Mouse (Mus musculus): ENCODE results near the gene Fsd1. TPM values are rescaled to one million over a fixed set of nuclear protein-coding genes. Genes with fewer than 3 reads are reported as not detected.

Fsd1 gene
- polyA plus RNA-seq, 1 experiment: 130 TPM

DNA sequence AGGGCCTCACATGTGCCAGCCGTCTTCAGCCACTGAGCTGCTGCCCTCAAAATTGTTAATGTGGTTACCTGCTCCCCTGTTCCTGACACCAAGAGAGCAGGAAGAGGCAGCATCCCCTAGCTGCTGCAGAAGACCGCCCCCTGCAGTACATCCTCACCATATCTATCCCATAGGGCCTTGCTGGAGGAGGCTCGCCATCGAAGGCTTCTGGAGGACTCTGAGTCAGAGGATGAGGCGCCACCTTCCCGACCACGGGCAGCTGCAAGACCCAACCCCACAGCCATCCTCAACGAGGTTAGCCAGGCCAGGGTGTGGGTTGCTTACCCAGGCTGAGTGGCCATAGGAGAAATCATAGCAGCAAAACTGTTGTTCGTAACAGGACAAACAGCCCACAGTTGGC lies 21.3 kb upstream of the Fsd1 start:
- no peak for DNase-seq (ENCODE audit: low read depth)
- TF ChIP-seq POLR2A (IDR thresholded peaks at IDR 0.05; ENCODE audit: borderline replicate concordance, extremely low read depth, insufficient read depth, insufficient read length, poor library complexity, severe bottlenecking) (no peak), CTCF (IDR thresholded peaks at IDR 0.05; ENCODE audit: borderline replicate concordance, extremely low read depth, insufficient read depth, insufficient read length) (no peak)

DNA sequence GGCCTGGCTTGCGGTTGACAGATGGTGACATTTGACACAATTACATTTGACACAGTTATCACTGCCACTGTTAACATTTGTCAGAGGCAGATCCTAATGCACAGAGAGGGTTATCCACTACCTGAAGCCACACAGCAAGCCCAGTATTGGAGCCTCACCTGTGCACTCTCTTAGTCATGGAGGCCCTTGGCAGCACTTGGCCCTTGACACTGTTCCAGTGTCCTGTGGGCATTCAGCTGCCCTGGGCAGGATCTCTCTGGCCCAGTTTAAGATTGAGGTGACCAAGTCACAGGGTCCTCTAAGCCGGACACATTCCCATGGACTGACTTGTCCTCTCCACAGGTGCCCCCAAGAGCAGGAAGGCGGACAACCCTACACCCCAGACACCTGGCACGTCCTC lies 19.1 kb upstream of the Fsd1 start:
- TF ChIP-seq CTCF (IDR thresholded peaks at IDR 0.05; ENCODE audit: borderline replicate concordance, extremely low read depth, insufficient read depth, insufficient read length): no peak
- no peak for DNase-seq (ENCODE audit: low read depth)

DNA sequence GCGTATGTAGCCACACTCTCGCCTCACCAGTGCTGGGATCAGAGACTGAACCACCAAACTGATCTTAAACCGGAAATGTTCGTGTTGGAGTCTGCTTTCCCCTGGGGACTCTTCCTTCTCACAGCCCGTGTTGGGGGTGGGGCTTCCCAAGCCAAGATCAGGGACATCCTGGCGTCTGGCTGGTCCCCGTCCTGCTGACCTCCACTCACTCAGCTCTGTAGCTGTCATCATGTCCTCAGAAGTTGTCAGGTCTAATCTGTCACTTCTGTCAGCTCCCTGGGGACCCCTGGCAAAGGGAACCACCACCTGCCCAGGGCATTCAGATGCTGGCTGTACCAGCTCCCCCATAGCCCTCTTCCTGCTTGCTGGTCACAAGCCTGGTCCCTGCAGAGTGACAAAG lies 18.1 kb upstream of the Fsd1 start:
- peak; percentile 28 for DNase-seq (ENCODE audit: low read depth)
- TF ChIP-seq CTCF (IDR thresholded peaks at IDR 0.05; ENCODE audit: borderline replicate concordance, extremely low read depth, insufficient read depth, insufficient read length) (no peak), POLR2A (IDR thresholded peaks at IDR 0.05; ENCODE audit: borderline replicate concordance, extremely low read depth, insufficient read depth, insufficient read length, poor library complexity, severe bottlenecking) (no peak)

DNA sequence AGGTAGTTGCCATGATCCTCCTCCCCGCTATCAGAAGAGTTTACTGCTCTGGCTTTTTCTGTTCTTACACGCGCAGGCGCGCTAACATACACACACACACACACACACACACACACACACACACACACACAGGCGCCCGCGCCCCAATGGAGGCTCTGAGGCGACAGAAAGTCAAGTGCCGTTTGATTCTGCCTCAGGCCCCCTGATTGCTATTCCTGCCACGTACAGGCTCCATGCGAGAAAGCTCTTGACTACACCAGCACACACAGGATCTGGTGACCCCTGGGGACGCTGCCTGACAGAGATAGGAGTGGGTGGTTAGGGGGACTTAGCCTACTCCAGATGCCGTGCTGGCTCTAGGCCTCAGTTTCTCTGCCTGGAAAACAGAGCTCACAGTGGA lies 16.7 kb upstream of the Fsd1 start:
- TF ChIP-seq CTCF (IDR thresholded peaks at IDR 0.05; ENCODE audit: borderline replicate concordance, extremely low read depth, insufficient read depth, insufficient read length) (no peak), POLR2A (IDR thresholded peaks at IDR 0.05; ENCODE audit: borderline replicate concordance, extremely low read depth, insufficient read depth, insufficient read length, poor library complexity, severe bottlenecking) (no peak)
- DNase-seq (ENCODE audit: low read depth): peak; percentile 96

DNA sequence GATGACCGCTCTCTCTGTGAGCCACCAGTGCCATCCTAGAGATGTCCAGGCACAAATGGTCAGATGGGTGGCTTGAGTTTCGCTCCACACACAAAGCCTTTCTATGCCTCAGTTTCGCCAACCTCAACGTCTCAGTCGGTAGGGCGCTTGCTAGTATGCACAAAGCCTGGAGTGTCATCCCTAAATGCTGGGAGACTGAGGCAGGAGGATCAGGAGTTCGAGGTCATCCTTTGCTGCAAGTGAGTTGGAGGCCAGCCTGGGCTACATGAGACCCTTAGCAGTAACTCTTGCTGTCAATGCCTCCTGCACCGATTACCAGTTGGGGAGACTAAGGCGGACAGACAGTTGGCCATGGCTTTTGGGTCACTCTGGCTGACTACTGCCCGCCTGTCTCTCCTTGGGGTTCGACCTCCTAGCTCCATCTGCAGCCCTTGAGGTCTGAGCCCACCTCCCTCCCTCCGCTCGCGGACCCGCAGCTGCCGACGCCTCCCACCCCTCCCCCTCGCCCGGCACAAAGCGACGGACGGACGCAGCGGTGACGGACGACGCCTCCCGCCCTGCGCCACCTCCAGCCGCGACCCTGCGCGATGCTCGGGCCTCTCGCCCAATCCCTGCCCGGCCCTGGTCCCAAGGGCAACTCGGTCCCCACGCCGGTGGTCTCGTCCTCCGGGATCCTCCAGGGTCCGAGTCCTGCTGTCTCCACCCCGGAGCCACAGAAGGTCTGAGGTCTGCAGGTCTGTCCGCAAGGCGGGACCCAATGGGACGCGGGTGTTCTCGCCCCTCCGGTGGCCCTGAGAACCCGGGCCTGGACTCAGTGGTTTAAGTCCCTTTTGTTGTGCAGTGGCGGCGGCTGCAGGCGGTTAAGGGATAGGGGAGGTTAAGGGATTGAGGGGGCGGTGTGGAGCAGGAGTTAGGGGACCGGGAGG lies 16.1 kb upstream of the Fsd1 start, which contains the start of gene Shd:
Gene Shd (plus strand): TSS at position 502 of the 926 bp plus-strand sequence.
- peak; percentile 82 for DNase-seq (ENCODE audit: low read depth)

DNA sequence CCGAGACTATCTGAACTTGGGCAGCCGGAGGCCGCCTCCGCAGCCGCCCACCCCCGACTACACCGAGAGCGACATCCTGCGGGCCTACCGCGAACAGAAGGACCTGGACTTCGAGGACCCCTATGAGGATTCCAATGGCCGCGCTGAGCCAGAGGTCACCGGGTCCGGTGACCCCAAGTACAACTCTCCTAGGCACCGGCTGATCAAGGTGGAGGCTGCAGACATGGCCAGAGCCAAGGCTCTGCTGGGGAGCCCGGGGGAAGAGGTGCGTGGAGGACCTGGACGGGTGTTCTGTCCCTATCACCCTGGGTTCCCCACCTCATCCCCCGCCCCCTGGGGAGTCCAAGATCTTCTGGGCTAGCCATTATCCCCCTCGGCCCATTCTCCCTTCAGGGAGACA lies 14.9 kb upstream of the Fsd1 start:
- DNase-seq (ENCODE audit: low read depth): peak; percentile 8
- TF ChIP-seq POLR2A (IDR thresholded peaks at IDR 0.05; ENCODE audit: borderline replicate concordance, extremely low read depth, insufficient read depth, insufficient read length, poor library complexity, severe bottlenecking): no peak
- no peak for TF ChIP-seq CTCF (IDR thresholded peaks at IDR 0.05; ENCODE audit: borderline replicate concordance, extremely low read depth, insufficient read depth, insufficient read length)

More for the DNA sequence above, 16.1 kb upstream of the Fsd1 start, which contains the start of gene Shd:
- TF ChIP-seq CTCF (IDR thresholded peaks at IDR 0.05; ENCODE audit: borderline replicate concordance, extremely low read depth, insufficient read depth, insufficient read length) (no peak), POLR2A (IDR thresholded peaks at IDR 0.05; ENCODE audit: borderline replicate concordance, extremely low read depth, insufficient read depth, insufficient read length, poor library complexity, severe bottlenecking) (peak; percentile 71)

DNA sequence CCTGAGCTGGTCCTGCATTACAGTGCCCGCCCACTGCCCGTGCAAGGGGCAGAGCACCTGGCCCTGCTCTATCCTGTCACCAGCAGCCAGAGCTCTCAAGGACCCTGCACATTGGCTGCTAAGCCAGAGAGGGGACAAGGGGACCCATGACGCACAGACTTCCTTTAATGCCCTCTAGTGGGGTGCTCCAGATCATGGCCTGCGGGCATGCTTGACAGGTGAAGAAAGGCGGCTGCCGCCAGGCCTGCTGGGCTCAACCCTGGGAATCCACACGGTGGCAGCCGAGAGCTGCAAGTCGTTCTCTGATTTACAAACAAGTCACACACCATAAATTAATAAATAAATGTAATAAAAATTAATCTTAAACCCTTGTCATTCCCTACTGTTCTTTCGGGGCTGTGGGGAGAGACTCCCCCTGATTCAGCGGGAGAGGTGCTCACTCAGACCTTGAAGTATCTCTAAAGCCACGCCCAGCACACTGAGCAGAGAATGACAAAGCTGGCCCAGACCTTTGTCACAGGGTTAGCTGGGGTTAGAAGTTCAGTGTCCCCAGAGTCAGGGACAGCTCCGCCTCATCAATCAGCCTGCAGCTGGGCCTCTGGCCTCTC lies 9.9 kb upstream of the Fsd1 start:
- TF ChIP-seq POLR2A (IDR thresholded peaks at IDR 0.05; ENCODE audit: borderline replicate concordance, extremely low read depth, insufficient read depth, insufficient read length, poor library complexity, severe bottlenecking): no peak
- TF ChIP-seq CTCF (IDR thresholded peaks at IDR 0.05; ENCODE audit: borderline replicate concordance, extremely low read depth, insufficient read depth, insufficient read length): peak; percentile 85
- DNase-seq (ENCODE audit: low read depth): peak; percentile 88

DNA sequence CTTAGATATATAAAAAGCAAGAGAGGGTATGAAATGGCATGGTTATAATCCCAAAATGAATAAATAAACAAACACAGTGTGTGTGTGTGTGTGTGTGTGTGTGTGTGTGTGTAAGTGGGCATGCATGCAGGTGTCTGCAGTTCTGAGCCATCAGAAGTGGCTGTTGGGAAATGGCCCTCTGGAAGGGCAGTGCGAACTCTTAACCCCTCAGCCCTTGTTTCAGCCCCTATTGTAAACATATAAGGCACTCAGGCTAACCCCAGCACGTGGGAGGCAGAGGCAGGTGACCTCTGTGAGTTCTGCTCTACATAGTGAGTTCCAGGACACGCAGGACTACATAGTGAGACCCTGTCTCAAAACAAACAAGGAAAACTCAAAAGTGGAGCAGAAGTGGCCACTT lies 9.0 kb upstream of the Fsd1 start:
- no peak for TF ChIP-seq POLR2A (IDR thresholded peaks at IDR 0.05; ENCODE audit: borderline replicate concordance, extremely low read depth, insufficient read depth, insufficient read length, poor library complexity, severe bottlenecking)
- no peak for TF ChIP-seq CTCF (IDR thresholded peaks at IDR 0.05; ENCODE audit: borderline replicate concordance, extremely low read depth, insufficient read depth, insufficient read length)
- DNase-seq (ENCODE audit: low read depth): no peak

DNA sequence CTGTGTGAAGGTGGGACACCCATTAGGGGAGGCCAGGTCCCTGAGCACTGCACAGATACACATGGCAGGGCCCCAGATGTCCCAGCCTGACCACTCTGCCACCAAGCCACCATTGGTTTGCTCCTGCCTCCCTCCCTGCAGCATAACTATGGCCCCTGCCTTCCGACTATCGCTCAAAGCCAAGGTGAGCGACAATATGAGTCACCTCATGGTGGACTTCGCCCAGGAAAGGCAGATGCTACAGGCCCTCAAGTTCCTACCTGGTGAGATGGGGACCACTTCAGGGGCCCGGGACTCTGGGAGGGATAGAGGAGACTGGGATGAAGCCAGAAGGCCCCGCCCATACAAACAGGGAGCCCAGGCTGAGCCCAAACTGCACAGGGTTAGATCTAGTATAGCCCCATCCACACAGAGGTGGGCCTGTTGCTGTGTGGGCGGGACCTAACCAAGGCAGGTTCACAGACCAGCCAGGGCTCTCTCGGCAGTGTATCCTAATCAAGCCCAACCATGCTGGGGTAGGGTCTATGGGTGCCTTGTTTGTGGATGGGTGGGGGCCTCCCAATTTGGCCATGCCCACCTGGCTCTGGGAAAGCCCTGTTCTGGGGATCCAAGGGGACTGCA lies 4.1 kb downstream of the Fsd1 start:
- TF ChIP-seq CTCF (IDR thresholded peaks at IDR 0.05; ENCODE audit: borderline replicate concordance, extremely low read depth, insufficient read depth, insufficient read length) (no peak), POLR2A (IDR thresholded peaks at IDR 0.05; ENCODE audit: borderline replicate concordance, extremely low read depth, insufficient read depth, insufficient read length, poor library complexity, severe bottlenecking) (no peak)
- DNase-seq (ENCODE audit: low read depth): no peak

DNA sequence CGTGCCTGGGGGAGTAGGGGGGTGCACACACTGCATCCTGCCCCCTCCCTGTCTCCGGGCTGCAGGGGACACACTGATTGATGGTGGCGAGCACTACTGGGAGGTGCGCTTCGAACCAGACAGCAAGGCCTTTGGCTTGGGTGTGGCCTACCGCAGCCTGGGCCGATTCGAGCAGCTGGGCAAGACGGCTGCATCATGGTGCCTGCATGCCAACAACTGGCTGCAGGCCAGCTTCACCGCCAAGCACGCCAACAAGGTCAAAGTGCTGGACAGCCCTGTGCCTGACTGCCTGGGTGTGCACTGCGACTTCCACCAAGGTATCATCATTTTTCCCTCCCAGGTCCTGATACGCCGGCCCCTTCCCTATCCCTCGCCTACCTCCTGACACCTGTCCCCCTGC lies 9.7 kb downstream of the Fsd1 start:
- DNase-seq (ENCODE audit: low read depth): no peak
- TF ChIP-seq CTCF (IDR thresholded peaks at IDR 0.05; ENCODE audit: borderline replicate concordance, extremely low read depth, insufficient read depth, insufficient read length) (no peak), POLR2A (IDR thresholded peaks at IDR 0.05; ENCODE audit: borderline replicate concordance, extremely low read depth, insufficient read depth, insufficient read length, poor library complexity, severe bottlenecking) (no peak)

DNA sequence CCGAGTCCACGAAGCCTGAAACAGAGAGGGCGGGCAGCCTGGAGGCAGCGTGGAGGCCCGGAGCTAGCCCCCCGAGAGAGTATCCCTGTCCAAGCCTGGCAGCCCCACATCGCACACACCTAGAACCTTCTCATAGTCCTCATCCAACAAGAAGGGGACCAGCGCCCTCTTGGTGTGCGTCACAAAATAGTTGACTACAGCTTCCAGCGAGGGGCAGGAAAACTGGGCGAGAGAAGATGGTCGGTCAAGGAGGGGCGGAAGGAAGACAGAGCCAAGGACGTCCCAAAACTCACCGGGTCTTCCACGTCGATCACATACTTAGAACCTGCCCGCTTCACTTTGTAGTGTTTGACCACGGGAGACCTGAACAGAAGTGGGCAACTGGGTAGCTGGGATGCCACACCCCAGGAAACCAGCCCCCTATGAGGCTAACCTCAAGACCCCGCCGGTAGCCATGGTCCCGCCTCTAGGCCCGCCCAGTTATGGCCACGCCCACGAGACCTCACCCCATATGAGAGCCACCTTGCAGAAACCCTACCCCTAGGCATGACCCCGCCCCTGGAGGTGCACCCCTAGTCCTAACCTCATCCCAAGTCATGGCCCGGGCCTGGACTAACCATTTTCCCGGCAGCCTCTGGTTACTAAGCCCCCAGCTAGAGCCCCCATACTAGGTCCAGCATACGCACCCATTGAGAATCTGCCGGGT lies 13.6 kb downstream of the Fsd1 start:
- DNase-seq (ENCODE audit: low read depth): no peak
- no peak for TF ChIP-seq CTCF (IDR thresholded peaks at IDR 0.05; ENCODE audit: borderline replicate concordance, extremely low read depth, insufficient read depth, insufficient read length)
- TF ChIP-seq POLR2A (IDR thresholded peaks at IDR 0.05; ENCODE audit: borderline replicate concordance, extremely low read depth, insufficient read depth, insufficient read length, poor library complexity, severe bottlenecking): no peak

Measured in brain, embryonic 14.5 days (tissue).